Mouse (Mus musculus) spleen, postnatal 36 days (tissue): ENCODE measurements around the gene Tut7.
"Not testable (repeated sequence)": the region's sequence is repeated elsewhere in the genome, so short reads cannot be mapped to it uniquely, and the experiment has no call there.

Source experiments
- DNase-seq, 2 experiments: peaks; one replicate each; pipeline ENCODE4 v3.0.0; 2022; ENCODE audit warnings: low spot score in 2 of 2, mixed read lengths in 1 of 2

Tut7 gene

DNA sequence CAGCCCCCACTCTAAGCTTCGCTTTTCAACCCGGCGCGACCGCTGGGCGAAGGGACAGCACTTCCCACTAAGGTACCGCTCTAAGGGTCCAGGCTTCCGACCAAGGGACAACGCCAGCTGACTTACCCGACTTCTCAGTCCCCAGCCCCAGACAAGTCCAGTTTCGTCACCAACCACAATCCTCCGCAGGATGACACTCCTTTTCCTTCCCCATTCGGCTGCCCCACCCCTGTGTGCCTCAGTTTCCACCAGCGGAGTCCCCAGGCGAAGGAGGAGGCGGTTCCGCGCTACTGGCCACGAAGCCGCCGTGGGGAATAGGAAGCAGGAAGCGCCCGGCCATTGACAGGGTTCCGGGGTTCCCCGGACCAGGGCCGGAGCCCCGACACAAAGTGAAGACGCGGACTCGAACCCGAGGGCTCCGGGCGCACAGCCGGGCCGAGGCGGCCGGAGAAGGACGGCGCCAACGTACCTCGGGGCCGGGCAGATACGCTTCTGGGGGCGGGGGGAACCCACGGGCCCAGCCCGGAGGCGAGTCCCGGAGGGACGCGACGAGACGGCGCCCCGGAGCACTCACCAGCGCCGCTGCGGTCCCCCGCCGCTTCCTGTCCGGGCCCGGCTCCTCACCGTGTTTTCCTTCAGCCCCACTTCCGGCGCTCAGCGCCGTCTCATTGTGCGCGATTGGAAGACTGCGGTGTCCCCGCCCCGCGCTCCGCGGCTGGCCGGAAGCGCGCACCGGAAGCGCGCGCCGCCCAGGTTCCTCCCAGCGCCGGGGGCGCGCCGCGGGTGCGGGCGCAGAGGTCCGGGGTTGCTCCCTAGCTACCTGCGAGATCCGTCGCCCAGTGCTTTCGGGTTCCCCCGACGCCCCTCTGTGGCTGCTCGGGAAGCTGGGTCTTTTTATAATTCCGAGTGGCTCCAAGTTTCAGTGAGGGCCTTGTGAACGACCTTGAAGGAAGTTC, at the start of gene Tut7:
Tut7 (minus strand) TSS at position 641 of the 956 bp plus-strand sequence.
- peak; percentile 93 to 95 for DNase-seq

DNA sequence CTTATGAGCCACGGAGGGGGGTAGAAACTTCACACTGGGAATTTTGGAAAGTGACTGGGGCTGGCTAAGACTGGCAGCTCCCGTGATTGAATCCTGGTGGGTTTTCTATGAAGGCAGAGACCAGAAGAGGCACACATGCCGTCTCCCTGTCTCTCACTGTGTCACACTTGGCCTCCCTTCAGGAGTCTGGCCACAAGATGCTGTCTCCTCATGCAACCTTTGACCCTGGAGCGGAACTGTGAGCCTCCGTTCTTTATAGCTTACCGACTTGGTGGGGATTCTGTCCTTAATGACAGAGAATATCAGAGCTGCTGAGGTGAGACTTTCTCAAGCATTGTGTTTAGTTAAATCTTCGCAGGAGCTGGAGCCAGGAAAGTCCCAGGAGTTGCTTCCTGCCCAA, 49.5 kb upstream of the Tut7 start:
- DNase-seq: no peak

GRCm38 (mm10) chr13:59870004-59870403, 47.1 kb upstream of the Tut7 start:
- DNase-seq: no peak

DNA sequence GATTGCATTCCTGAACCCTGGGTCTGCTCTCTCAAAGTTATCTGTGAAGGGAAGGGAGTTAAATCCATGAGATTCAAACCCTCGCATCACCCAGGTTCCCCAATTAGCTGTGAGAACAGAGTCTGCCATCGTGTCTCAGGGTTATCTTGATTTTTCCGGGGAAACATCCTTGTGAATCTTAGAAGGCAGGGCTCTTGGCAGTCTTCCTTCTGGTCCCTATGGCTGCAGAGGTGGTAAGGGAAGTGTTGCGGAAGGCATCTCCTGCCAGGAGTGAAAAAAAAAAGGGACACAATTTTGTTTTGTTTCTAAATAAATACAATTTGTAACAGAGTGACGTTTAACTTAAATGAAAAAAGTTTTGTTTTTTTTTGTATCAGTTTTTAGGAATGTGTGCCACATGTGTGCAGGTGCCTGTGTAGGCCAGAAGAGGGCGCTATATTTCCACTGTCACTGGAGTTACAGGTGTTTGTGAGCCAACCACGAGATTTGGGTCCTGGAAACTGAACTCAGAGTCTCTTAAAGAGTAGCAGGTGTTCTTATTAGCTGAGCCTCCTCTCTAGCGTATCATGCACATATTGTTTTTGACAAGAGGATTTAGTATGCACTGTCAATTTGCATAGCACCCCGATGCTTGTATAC, 45.2 kb upstream of the Tut7 start:
- DNase-seq: no peak

- DNase-seq: no peak
Measured at GRCm38 (mm10) chr13:59867103-59867502, 44.2 kb upstream of the Tut7 start.

- DNase-seq: no peak
Measured at GRCm38 (mm10) chr13:59859515-59859914, 36.6 kb upstream of the Tut7 start.

DNA sequence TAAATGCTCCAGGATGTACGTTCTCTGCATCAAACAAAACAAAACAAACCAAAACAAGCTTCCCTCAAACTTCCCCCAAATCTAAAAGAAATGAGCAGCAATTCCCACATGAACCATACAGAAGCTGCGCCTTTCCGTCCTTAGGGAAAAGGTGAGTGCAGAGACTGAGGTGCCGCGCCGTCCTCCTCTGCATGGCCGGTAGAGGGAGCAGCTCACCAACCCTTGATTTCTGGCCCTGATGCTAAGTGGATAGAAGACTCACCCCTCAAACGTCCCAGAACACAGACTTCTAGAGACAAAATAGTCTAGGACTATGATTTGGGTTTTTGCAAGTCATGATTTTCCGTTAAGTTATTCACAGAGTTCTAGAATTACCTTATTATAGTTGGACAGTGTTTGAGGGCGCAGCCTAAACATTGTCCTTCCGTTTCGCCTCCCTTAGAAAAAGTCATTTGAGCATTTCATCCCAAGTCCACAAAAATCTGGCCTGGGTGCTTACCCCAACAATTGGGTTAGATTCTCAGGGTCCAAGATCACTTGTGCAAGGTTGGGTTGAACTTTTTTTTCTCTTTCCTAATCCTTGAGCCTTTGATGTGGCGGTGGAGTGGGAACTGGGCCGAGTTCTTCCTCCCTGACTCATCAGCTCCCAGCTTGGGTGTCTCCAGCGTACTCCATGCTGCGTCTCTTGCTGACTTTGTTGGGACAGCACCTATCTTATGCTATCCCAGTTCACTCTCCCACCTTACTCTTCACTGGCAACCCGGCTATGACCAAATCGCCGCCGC, 33.5 kb upstream of the Tut7 start:
- DNase-seq: no peak

DNA sequence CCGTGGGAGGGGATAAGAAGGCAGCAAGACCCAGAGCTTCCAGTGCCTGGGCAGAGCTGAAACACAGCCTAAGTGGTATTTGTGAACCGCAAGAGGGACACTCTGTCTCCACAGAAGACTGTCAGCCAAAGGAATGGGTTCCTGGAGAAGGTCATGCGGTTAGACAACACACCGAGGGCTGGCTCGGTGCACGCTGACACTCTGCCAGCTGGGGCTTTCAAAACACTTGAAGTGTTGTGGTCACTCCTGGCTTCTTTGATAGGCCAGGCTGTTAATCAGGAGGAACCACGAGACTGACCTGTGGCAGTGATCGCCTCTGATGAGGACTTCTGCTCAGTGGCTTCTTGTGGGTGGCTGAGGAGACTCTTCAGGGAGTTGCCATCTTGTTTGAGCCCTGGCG, 30.5 kb upstream of the Tut7 start:
- no peak for DNase-seq

- DNase-seq: no peak
Measured at GRCm38 (mm10) chr13:59850373-59850772, 27.4 kb upstream of the Tut7 start.

- DNase-seq: no peak
Measured at GRCm38 (mm10) chr13:59844661-59845060, 21.7 kb upstream of the Tut7 start.

DNA sequence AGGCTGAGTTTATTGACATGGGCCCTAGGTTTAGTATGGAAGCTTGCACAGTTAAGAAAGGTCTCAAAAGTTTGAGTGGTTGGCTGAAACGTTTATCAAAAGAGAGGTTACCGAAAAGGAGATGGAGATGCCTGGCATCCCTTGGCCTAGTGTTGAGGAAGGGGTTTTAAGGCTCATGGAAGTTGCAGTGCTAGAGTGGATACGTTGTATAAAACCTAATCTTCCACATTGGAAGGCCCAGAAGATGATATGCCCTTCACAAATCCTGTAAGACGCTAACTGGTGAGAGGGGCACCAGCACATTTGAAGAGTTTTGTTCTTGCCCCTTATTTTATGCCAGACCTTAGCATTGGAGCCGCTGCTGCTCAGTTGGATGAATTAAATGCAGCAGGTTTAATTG, 21.0 kb upstream of the Tut7 start:
- DNase-seq: no peak

DNA sequence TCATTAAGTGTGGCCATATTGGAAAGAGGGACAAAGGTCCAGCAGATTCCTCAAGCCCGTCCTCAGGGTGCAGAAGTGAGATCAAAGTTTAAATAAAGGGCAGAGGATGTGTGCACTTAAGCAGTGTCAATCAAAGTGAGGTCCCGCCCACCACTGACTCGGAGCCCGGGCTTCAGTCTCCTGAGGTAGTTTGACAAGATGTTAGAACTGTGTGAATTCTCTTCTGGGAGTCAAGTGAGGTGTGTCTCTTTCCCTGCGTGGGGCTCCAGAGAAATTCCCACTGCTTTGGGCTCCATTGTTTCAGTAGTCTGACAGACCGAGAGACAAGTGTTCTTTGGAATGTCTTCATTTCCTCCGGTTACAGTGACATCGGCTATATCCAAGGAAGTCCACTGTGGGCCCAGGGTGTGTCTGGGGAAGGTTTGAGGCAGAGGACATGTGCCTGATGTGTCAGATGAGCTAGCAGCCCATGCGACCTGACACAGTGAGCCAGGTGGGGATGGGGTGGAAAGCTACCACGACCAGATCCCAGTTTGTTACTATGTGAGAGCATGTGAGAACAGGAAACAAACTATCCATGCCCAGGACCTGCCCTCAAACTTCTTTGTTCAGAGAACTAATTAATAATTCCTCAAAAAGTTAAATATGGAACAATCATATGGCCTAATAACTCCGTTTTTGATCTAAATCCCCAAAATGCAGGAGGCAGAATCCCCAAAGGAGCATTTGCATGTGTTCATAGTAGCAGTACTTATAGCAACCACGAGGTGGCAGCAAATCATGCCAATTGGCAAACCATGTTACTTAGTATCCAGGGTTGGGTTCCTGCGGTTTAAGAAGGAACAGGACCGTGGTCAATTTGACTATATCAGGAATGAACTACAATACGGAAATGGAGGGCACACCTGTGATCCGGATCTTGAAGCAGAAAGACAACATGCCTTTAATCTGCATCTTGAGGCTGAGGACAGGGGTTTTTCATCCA, 19.6 kb upstream of the Tut7 start:
- DNase-seq: peak; percentile 51 to 68

DNA sequence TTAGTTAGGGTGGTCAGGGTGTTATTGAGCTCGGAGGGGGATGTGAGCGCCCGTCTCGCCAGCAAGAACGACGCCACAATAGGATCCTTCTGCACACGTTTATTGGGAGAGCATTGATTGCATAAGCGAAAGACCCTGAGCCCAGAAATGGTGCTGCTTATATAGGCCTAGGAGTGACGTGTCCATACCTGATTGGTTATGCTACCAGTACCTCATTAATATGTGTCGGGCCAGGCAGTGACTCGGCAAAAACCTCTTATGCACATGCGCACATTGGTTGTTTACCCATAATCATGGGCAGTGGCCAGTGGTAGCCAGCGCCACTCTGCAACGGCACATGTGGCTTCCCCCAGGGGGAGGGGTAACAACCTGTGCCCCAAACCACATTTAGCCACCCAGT, 18.8 kb upstream of the Tut7 start:
- not testable (repeated sequence) for DNase-seq

- DNase-seq: peak; percentile 87 to 88
Measured at GRCm38 (mm10) chr13:59840429-59841169, 17.7 kb upstream of the Tut7 start.

DNA sequence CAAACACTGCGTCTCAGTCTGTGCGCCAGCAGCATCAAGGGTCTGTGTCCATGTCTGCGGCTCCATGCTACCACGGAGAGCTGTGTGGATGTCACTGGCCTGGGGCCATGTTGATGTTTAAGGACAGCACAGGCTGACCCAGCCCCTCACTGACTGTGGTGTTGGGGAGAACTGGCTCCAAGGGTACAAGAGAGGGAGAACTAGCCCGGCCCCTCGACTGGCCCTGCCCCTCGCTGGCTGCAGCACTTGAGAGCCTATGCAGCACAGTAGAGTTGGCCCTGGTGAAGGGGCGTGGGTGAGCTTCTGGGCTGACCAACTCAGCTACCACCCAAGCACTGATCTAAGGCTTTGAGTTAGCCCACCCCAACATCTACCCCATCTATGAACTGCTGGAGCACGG, 16.4 kb upstream of the Tut7 start:
- no peak for DNase-seq

DNA sequence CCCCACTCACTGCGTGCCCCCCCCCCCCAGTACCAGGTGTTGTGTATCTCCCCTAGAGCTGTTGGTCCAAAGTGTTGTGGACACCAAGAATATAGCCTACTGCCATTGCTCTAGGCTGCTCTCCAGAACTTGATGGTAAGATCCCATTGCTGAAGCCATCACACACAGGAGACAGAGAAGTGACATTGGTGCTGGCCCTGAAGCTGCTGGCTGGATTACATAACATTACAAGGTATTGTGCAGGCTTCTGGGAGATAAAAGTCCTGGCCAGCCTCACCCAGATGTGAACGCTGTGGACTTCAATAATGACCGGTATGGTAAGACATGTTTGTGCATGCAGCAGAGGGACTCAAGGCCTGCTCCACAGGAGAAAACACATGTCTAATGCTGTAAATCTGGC, 15.5 kb upstream of the Tut7 start:
- DNase-seq: no peak

GRCm38 (mm10) chr13:59836811-59837210, 13.9 kb upstream of the Tut7 start:
- no peak for DNase-seq

- DNase-seq: no peak
Measured at GRCm38 (mm10) chr13:59836101-59836798, 13.3 kb upstream of the Tut7 start.

- no peak for DNase-seq
Measured at GRCm38 (mm10) chr13:59834786-59835452, 12.0 kb upstream of the Tut7 start.
